Mouse (Mus musculus) lung, postnatal 0 days (tissue): ENCODE measurements around the gene Erc1.

Experiments used
- CTCF ChIP-seq: IDR thresholded peaks from 2 replicates; pipeline ENCODE4 v1.5.1; 2016; ENCODE audit warnings: antibody characterized with exemption, mild to moderate bottlenecking
- EP300 ChIP-seq: IDR thresholded peaks from 2 replicates; pipeline ENCODE4 v1.6.1; 2016; ENCODE audit warnings: antibody characterized with exemption, mild to moderate bottlenecking, control low read depth

- no peak for TF ChIP-seq EP300
- no peak for TF ChIP-seq CTCF
Measured at GRCm38 (mm10) chr6:119864341-119865034, 16.5 kb upstream of the Erc1 start.
